Mouse (Mus musculus) cerebellum, postnatal 4 days (tissue): ENCODE results near the gene Gtpbp10.

Experiments used
- DNase-seq, 2 experiments: peaks; one replicate each; pipeline ENCODE4 v3.0.0; 2022; ENCODE audit warnings: low spot score in 2 of 2, mixed read lengths in 1 of 2

Gene Gtpbp10

DNA sequence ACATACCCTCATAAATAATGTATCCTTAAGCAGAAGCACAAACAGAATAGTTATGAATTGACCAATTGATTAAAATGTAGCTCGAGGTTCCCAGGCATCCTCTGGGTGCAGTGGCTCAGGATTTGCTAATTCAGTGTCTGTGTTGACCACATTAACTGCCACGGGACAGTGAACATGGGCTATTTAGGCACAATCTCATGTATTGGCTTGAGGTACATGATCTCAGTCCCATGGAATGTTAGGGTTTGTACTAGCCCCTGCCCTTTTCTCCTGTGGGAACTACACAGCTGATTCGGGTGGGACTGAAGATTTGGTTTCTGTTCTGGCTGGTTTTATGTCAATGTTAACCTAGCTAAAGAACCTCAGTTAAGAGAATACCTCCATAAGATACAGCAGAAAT is 62.9 kb downstream of the Gtpbp10 start:
- DNase-seq = no peak

DNA sequence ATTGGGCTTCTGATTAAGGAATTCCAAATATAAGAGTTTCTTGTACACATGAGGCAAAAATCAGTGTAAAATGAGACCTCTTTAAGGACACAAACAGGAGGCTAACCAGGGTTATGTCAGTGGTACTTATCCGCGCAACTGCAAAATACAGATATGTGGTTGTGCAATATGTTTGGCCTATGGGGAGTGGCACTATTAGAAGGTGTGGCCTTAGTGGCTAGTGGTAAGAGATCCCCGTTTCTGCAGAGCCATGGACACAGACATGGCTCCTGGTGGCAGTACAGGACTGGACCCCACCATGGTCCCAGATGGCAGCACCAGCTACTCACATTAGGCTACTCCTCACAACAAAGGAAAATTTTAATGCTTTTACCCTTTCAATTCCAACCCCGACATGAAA is 64.3 kb downstream of the Gtpbp10 start:
- no peak for DNase-seq

DNA sequence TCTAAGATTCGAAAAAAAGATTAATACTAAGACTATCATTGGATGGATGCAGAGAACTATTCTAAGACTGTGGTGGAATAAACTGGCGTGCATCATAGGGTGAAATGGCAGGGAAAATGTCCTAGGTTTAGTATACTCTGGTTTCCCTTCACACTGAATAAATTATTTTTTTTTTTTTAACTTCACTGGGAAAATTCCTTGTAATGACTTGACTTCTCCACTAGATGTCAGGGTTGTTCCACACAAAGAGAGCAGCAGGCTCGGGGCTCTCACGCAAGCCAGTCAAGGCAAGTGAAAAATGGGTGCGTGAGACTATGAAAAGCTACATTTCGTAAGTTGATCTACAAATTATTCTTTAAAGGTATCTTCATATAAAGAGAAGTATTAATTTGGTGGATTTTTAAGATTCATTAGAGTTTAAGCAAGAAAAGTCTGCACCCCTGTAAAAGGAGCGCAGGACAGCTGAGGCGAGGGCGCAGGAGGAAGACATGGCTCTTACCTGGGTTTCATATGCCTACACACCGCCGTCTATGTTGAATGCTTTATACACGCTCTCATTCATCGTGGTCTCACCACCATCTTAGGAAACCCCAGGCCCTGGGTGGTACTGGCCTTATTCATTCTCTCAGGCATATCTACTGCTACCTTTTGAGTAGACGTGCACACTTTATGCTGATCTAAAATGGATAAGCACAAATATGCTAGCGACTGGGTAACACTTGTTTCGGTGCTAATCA is 64.9 kb downstream of the Gtpbp10 start:
- peak in 1 of 2 experiments; percentile 27 for DNase-seq

DNA sequence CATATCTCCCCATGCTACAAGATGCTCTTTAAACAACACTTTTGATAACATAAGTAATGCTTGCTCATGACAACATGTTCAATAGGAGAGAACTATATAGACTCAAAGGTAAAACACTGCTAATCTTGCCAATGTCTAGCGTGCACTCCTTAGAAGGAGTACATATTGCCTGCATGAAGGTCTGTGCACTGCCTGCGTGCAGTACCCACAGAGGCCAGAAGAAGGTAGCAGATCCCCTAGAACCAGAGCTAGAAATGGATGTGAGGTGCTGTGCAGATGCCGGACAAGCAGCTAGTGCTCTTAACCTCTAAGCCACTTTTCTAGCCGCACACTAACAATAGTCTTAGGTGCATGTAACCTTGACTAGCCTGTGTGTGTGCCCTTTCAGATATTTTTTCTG is 67.2 kb downstream of the Gtpbp10 start:
- DNase-seq = no peak
